Mouse (Mus musculus): Measurements from ENCODE around the gene Lifr.

Lifr gene

GRCm38 (mm10) chr15:7207292-7207691, 116.9 kb downstream of the Lifr start:
- DNase-seq = no peak

DNA sequence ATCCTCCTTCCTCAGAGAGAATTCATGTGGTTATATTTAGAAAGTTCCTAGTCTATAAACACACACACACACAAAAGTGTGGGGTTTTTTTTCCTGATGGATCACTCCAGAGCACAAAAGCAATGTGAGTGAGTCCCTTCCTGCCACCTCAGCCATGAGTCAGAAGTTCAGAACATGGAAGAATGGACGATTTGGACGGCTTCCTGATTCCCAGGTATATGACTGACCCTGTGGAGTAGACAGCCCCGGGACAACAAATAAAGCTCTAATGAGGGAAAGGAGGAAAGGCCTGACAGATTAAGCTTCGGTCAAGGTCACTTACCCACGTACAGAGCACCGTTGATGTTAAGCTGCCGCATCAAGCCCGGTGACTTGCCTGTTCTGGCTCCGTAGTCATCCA, 117.8 kb downstream of the Lifr start:
- DNase-seq = no peak

DNA sequence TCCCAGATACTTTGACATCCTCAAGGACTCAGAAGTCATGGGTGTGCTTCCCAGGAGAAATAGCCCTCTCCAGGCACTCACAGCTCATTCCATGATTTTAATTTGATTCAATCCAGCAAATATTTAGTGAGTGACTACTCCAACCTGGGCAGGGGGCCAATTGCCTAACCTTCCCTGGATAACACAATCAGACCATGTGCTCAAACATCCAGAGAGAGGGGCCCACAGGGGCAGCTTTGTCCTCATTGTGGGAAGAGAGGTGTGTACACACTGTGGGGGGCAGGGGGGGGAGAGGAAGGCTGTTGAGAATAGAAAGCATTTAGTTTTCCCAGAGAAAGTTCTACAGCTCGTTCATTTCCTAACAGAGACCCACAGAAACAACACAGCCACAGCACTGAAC, 123.3 kb downstream of the Lifr start:
- DNase-seq = peak; percentile 88

- DNase-seq = peak; percentile 72
Measured at GRCm38 (mm10) chr15:7215845-7216244, 125.4 kb downstream of the Lifr start.

DNA sequence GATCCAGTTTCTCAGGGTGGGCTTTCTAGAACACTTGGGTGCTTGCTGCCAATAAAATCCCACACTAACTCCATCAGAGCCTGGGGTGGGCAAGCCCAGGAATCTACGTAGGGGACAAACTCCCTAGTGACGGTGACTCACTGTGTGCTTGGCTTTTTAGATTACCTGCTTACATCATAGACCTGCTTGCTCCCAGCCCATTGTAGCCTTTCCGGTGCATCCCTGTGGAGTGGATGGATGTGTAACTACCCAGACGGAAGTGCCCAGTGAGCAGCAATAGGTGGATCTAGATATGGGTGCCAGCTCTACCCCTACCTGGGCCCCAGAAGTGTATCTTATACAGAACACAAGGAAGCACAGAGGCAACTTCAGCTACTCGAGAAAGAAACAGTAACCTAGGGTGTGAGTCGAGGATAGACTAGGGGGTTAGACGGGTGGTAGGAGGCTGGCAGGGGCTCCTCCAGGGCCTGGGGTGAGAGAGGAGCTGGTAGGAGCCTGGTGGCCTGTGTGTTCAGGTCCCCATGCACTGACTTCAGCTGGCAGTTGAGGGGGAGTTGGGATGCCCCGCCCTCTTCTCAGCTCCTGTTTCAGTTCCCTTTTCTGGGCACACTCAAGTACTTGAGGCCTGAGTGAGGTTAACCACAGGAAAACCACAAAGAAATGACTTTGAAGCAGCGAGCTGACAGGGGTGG, 126.3 kb downstream of the Lifr start:
- peak; percentile 79 for DNase-seq

- DNase-seq = no peak
Measured at GRCm38 (mm10) chr15:7217273-7217598, 126.8 kb downstream of the Lifr start.

- peak; percentile 32 for DNase-seq
Measured at GRCm38 (mm10) chr15:7222809-7223208, 132.4 kb downstream of the Lifr start.

DNA sequence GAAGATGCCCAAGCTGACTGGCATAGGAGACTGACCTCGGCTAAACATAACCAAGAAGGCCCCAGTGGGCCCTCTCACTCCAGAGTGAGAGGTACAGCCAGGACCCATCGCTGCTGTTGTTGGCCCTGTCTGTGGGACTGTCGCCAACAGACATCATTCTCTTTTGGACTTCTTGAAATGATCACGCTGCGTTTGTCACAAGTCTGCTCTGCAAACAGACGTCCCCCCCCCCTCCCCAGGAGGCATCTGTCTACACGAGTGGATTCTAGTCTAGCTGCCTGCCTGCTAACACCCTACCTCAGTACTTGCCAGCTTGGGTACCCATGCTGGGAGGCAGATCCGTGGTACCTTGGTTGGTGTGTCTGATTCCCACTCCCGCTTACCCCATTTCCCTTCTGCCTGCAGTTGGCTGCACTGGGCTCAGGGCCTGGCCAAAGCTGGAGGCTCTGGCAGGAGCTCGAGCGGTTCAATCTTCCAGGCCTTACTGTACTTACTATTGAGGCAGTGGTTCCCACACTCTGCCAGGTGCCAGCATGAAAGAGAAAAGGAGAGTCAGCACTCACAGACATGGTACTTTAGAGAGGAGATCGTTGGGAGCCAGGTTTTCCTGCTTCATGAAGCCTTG, 133.8 kb downstream of the Lifr start:
- DNase-seq = no peak

GRCm38 (mm10) chr15:7226225-7226624, 135.8 kb downstream of the Lifr start:
- peak; percentile 89 for DNase-seq

- no peak for DNase-seq
Measured at GRCm38 (mm10) chr15:7233393-7234090, 143.1 kb downstream of the Lifr start.

GRCm38 (mm10) chr15:7239904-7240303, 149.5 kb downstream of the Lifr start:
- DNase-seq = no peak

- no peak for DNase-seq
Measured at GRCm38 (mm10) chr15:7240950-7241349, 150.5 kb downstream of the Lifr start.

DNA sequence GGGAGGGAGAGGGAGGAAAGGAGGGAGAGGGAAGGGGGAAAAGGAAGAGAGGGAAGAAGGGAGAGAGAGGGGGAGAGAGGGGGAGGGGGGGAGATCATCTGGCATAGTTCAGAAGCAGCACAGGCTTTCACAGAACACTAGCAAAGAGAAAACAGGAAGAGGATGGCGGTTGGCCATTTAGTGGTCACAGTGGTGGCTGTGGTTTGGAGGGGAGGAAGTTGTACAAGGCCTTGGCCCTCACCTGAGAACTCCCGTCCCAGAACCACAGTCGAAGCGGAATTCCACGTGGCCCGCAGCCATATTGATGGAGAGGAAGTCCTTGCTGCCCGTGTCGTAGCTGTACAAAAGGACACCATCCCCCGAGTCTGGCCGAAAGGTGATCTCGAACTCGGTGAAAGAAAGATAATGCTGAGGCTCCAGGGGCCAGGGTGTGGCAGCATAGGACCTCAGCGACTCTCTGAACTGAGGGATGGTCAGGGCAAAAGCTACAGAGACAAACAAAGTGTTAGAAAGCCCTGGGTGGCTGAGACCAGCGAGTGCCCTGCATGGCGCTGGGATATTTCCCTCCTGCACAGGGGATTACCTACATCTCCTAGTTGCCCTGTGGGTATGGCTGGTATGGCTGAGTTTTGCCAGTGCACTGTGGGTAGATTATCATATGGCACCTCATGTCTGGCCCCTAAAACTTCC, 151.9 kb downstream of the Lifr start:
- no peak for DNase-seq
